Mouse (Mus musculus) hindbrain, embryonic 16.5 days (tissue): ENCODE data around the gene Racgap1. TPM values are rescaled to one million over a fixed set of nuclear protein-coding genes. Genes with fewer than 3 reads are reported as not detected.
A peak's percentile ranks its signal among the peaks of the same experiment; 100 is the strongest.

ENCODE experiments used
- ATAC-seq: fragments of 200-750 bp; cut with Nextera tagmentation; 2 replicates; pipeline ENCODE4 v1.8.0; 2017; ENCODE audit warnings: moderate TSS enrichment, moderate library complexity
- H3K27ac ChIP-seq: fragments of 300-500 bp; sonication (generic); 2 replicates; pipeline ENCODE4 v1.5.1; 2014; ENCODE audit warnings: low read depth, mild to moderate bottlenecking, control low read depth, low read length, moderate library complexity
- H3K27me3 ChIP-seq: fragments of 300-500 bp; sonication (generic); replicated peaks from 2 replicates; pipeline ENCODE4 v1.6.1; 2014; ENCODE audit warnings: low read length; ENCODE audit not compliant: control insufficient read depth, insufficient read depth
- H3K36me3 ChIP-seq: fragments of 300-500 bp; sonication (generic); 2 replicates; pipeline ENCODE4 v1.6.1; 2014; ENCODE audit warnings: mild to moderate bottlenecking, low read length, moderate library complexity, mixed read lengths; ENCODE audit not compliant: control insufficient read depth, insufficient read depth
- H3K4me1 ChIP-seq: fragments of 300-500 bp; sonication (generic); 2 replicates; pipeline ENCODE4 v1.6.1; 2014; ENCODE audit warnings: low read depth, low read length; ENCODE audit not compliant: control insufficient read depth, insufficient read depth
- H3K4me2 ChIP-seq: fragments of 300-500 bp; sonication (generic); 2 replicates; pipeline ENCODE4 v1.6.1; 2014; ENCODE audit warnings: mild to moderate bottlenecking, low read length, control low read depth, moderate library complexity
- H3K4me3 ChIP-seq: fragments of 300-500 bp; sonication (generic); 2 replicates; pipeline ENCODE4 v1.5.1; 2014; ENCODE audit warnings: mild to moderate bottlenecking, low read length, control low read depth, moderate library complexity
- H3K9ac ChIP-seq: fragments of 300-500 bp; sonication (generic); 2 replicates; pipeline ENCODE4 v1.6.1; 2014; ENCODE audit warnings: low read depth, mild to moderate bottlenecking, control low read depth, low read length, moderate library complexity
- H3K9me3 ChIP-seq: fragments of 300-500 bp; sonication (generic); 2 replicates; pipeline ENCODE4 v1.6.1; 2014; ENCODE audit warnings: mild to moderate bottlenecking, low read length, moderate library complexity; ENCODE audit not compliant: control insufficient read depth
- WGBS: fragments of 180-500 bp; shearing (Covaris S2); extraction: QIAGEN DNeasy Blood & Tissue Kit; methylation state at CpG from one replicate; pipeline ENCODE4 v1.1.7; 2014; 5-methylcytosine and 5-hydroxymethylcytosine counted together
- polyA plus RNA-seq: library from polyadenylated mRNA; unstranded; fragments of >200 nt; fragmentation: Nextera tagmentation; extraction: Ambion mirVana; gene quantifications from 2 replicates; pipeline ENCODE4 v1.2.1, GENCODE M21; 2015

Gene Racgap1
- polyA plus RNA-seq, 1 experiment from 2014 or later, result 56.7 TPM

- ATAC-seq, result peak; percentile 45; the same call in 1 of the 2 replicates
Measured at GRCm38 (mm10) chr15:99614753-99615152, 36.7 kb downstream of the Racgap1 start.

GRCm38 (mm10) chr15:99614273-99614672, 37.2 kb downstream of the Racgap1 start:
- H3K9ac ChIP-seq, result no peak overlapping the region; the same call in 1 of the 2 replicates
- ATAC-seq, result no peak

More at GRCm38 (mm10) chr15:99614753-99615152, 36.7 kb downstream of the Racgap1 start:
- Histone ChIP-seq H3K9ac (peak overlapping the region; percentile 43; the same call in 1 of the 2 replicates), H3K4me3 (no peak overlapping the region), H3K4me1 (peaks cover 19% of the 10 kb centered on the region), H3K27me3 (no peaks in the 10 kb centered on the region), H3K9me3 (no peaks in the 10 kb centered on the region), H3K4me2 (peak overlapping the region; percentile 40), H3K36me3 (no peaks in the 10 kb centered on the region), H3K27ac (peak overlapping the region; percentile 51)
- 7% methylated on average over 12 of the region's 12 CpGs for WGBS

GRCm38 (mm10) chr15:99611563-99611962, 39.9 kb downstream of the Racgap1 start:
- 54% methylated on average over 7 of the region's 7 CpGs for WGBS
- H3K36me3 ChIP-seq, result no peaks in the 10 kb centered on the region
- no peak overlapping the region for H3K4me3 ChIP-seq
- H3K9ac ChIP-seq, result 0 out of 2 replicates have a peak overlapping the region, but pooled peaks have one; percentile 29
- no peaks in the 10 kb centered on the region for H3K27me3 ChIP-seq
- no peak for ATAC-seq
- no peak overlapping the region; the same call in 1 of the 2 replicates for H3K27ac ChIP-seq
- H3K4me1 ChIP-seq, result peaks cover 31% of the 10 kb centered on the region
- H3K4me2 ChIP-seq, result no peak overlapping the region
- no peaks in the 10 kb centered on the region for H3K9me3 ChIP-seq

More at GRCm38 (mm10) chr15:99614273-99614672, 37.2 kb downstream of the Racgap1 start:
- no peaks in the 10 kb centered on the region for H3K27me3 ChIP-seq
- no peaks in the 10 kb centered on the region for H3K36me3 ChIP-seq
- no peak overlapping the region for H3K4me3 ChIP-seq
- whole genome bisulfite sequencing, result 70% methylated on average over 13 of the region's 13 CpGs
- H3K4me2 ChIP-seq, result peak overlapping the region; percentile 40; the same call in 1 of the 2 replicates
- no peaks in the 10 kb centered on the region for H3K9me3 ChIP-seq
- peaks cover 19% of the 10 kb centered on the region for H3K4me1 ChIP-seq
- H3K27ac ChIP-seq, result peak overlapping the region; percentile 51

DNA sequence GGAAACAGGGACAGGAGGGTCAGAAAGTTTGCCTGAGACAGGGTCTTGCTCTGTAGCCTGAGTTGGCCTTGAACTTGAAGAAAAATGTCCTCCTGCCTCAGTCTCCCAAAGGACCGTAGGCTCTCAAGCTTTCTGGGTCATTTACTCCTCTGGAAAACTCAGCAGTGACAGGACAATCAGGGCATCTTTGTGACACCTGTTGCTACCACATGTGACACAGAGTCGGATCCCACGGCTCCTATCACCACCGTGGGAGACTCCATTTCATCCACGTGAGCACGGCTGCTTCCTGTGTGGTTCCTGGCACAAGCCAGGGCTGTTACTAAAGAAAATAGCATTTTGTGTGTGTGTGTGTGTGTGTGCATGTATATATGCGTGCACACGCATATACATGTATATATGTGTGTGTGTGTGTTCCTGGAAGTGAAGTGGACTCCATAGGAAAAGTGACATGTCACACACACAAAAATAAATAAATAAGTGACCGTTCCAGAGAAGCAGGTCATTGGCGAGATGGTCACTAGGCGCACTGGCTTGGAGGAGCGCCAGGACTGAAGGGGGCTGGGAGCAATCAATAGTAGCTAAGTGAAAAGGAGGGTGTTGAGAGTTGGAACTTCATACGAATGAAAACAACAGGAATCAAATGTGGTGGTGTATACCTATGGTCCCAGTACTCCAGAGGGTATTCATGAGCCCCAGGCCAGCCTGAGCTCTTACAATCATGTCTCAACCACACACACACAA, 42.9 kb downstream of the Racgap1 start:
- ATAC-seq, result no peak
- H3K27me3 ChIP-seq, result no peaks in the 10 kb centered on the region
- H3K4me3 ChIP-seq, result no peak overlapping the region
- H3K4me1 ChIP-seq, result peaks cover 21% of the 10 kb centered on the region
- no peak overlapping the region for H3K27ac ChIP-seq
- no peaks in the 10 kb centered on the region for H3K36me3 ChIP-seq
- no peaks in the 10 kb centered on the region for H3K9me3 ChIP-seq
- no peak overlapping the region for H3K9ac ChIP-seq
- H3K4me2 ChIP-seq, result no peak overlapping the region
- WGBS, result 65% methylated on average over 13 of the region's 13 CpGs

DNA sequence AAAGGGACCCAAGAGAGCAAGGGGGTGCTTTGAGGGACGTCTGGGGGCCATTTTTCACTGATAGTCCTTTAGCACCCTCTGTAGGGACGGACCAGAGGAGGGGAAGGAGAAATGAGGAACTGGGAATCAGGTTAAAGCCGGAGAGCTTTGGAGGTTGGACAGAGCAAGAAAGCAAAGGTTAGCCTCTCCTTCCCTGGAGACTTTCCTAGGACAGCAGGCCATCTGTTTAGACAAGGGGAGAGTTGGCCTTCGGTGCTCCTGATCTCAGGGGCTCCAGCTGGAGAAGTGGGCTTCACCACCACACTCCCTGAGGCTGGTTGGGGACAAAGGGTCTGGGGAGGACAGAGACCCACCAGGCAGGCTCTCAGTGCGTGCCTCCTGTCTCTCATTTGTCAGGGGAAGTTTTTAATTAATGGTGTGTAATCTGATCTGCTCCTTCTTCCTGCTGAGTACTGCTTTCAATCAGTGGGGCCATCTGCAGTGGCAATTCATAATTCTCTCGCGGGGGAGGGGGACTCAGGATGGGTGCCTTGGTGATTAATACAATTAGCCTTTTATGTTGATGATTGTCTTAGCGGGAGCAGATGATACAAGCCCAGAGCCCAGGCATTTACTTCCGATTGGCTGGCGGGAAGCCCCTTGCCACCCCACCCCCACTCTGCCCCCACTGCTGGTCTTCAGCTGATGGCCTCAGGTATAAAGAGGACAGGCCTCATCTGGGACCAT, 43.9 kb downstream of the Racgap1 start:
- H3K9me3 ChIP-seq, result no peaks in the 10 kb centered on the region
- H3K4me1 ChIP-seq, result peaks cover 21% of the 10 kb centered on the region
- no peaks in the 10 kb centered on the region for H3K27me3 ChIP-seq
- no peaks in the 10 kb centered on the region for H3K36me3 ChIP-seq
- no peak overlapping the region for H3K4me2 ChIP-seq
- H3K27ac ChIP-seq, result no peak overlapping the region
- peak; percentile 45; the same call in 1 of the 2 replicates for ATAC-seq
- 9% methylated on average over 10 of the region's 10 CpGs for WGBS
- no peak overlapping the region for H3K9ac ChIP-seq
- no peak overlapping the region for H3K4me3 ChIP-seq

DNA sequence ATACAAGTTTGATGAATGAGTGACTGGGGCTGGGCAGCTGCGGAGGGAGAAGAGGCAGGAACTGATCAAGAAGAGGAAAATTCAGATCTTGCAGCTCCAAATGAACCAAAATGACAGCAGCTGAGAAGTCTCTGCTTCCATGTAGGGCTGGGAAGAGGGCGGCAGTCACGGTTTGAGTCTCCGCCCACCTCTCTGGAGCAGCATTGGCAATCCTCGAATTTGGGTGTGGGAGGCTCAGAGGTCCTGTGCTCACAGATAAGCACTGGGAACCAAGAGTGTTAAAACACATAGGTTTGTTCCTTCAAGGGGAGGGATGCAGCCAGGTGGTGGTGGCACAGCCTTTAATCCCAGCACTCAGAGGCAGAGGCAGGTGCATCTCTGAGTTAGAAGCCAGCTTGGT, 44.9 kb downstream of the Racgap1 start:
- H3K4me2 ChIP-seq, result no peak overlapping the region
- H3K36me3 ChIP-seq, result no peaks in the 10 kb centered on the region
- H3K4me3 ChIP-seq, result no peak overlapping the region
- H3K4me1 ChIP-seq, result peaks cover 23% of the 10 kb centered on the region
- no peak overlapping the region for H3K9ac ChIP-seq
- no peaks in the 10 kb centered on the region for H3K9me3 ChIP-seq
- no peak overlapping the region for H3K27ac ChIP-seq
- no peak for ATAC-seq
- WGBS, result 31% methylated on average over 5 of the region's 5 CpGs
- H3K27me3 ChIP-seq, result no peaks in the 10 kb centered on the region

DNA sequence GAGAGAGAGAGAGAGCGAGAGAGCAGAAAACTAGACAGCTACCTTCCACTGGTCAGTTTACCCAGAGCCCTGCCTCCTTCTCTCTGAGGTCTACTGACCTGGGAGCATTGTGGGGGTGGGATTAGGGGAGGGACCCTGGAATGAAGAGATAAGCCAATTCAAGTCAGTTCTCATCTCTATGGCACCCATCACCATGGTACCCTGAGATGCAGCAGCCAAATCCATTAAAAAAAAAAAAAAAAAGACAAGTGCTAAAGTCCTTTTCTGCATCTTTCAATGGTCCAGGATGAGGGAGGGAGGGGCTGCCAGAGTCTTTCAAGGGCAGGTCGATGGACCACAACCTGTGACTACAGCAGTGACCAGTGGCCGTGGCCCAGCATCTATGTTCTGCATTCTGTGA, 45.9 kb downstream of the Racgap1 start:
- H3K4me3 ChIP-seq, result no peak overlapping the region
- peaks cover 19% of the 10 kb centered on the region for H3K4me1 ChIP-seq
- no peak overlapping the region for H3K4me2 ChIP-seq
- ATAC-seq, result no peak
- 63% methylated on average over 3 of the region's 3 CpGs for WGBS
- H3K36me3 ChIP-seq, result no peaks in the 10 kb centered on the region
- no peak overlapping the region for H3K9ac ChIP-seq
- H3K27ac ChIP-seq, result no peak overlapping the region
- no peaks in the 10 kb centered on the region for H3K9me3 ChIP-seq
- no peaks in the 10 kb centered on the region for H3K27me3 ChIP-seq

GRCm38 (mm10) chr15:99603216-99603615, 48.2 kb downstream of the Racgap1 start:
- Histone ChIP-seq H3K36me3 (no peaks in the 10 kb centered on the region), H3K4me2 (no peak overlapping the region), H3K4me3 (no peak overlapping the region), H3K9ac (no peak overlapping the region), H3K4me1 (peaks cover 30% of the 10 kb centered on the region), H3K9me3 (no peaks in the 10 kb centered on the region), H3K27me3 (no peaks in the 10 kb centered on the region), H3K27ac (no peak overlapping the region)
- ATAC-seq, result no peak
- WGBS, result 81% methylated on average over 7 of the region's 7 CpGs

DNA sequence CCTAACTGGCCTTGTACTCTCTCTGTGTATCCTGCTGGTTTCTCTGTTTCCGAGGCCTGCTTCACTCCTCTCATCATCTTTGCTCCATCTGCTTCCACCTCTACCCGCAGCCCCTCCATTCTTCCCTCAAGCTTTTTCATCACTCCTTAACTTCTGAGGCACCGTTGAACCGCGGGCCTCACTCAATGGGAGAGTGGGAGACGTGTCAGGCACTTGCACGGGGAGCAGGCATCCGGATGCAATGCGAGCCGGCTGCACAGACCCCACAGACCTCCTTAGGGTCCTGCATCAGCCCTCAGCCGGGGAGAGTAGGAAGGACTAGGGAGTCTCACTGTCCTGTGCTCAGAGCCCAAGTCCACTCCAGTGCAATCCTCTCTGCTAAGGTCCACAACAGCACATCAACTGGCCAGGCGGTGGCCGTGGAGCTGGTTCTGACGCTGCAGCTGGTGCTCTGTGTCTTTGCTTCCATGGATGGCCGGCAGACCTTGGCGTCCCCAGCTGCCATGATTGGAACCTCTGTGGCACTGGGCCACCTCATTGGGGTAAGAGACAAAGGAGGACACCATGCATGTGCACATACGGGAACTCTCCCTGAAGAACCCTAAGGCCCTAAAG, 49.1 kb downstream of the Racgap1 start:
- Histone ChIP-seq H3K27me3 (no peaks in the 10 kb centered on the region), H3K9ac (no peak overlapping the region), H3K4me1 (peaks cover 21% of the 10 kb centered on the region), H3K9me3 (no peaks in the 10 kb centered on the region), H3K4me2 (no peak overlapping the region), H3K36me3 (no peaks in the 10 kb centered on the region), H3K27ac (no peak overlapping the region), H3K4me3 (no peak overlapping the region)
- 59% methylated on average over 17 of the region's 17 CpGs for WGBS
- no peak for ATAC-seq
